Mouse (Mus musculus) gastrocnemius, adult 8-10 months (tissue): ENCODE data around the gene Casp12. TPM values are rescaled to one million over a fixed set of nuclear protein-coding genes. Genes with fewer than 3 reads are reported as not detected.

Experiments used
- total RNA-seq, 4 experiments: library from RNA; stranded (reverse); gene quantifications; 2 replicates each; pipeline ENCODE4 v1.2.4; 2022

Casp12 gene
- total RNA-seq, 4 experiments from 2014 or later = 2.9 to 10.9 (median 7.2) TPM

Other genes starting within 250 kb of the Casp12 start
- under 1 TPM; 0.22 to 0.64 (median 0.42) TPM for gene Casp1, start 46.9 kb upstream of the Casp12 start, total RNA-seq
- 1 to 10 TPM in 3 of 4 experiments, under 1 TPM in 1; 0.58 to 1.8 (median 1.3) TPM for gene Casp4, start 36.6 kb upstream of the Casp12 start, total RNA-seq